Mouse (Mus musculus): Measurements from ENCODE around the gene Mn1.

DNA sequence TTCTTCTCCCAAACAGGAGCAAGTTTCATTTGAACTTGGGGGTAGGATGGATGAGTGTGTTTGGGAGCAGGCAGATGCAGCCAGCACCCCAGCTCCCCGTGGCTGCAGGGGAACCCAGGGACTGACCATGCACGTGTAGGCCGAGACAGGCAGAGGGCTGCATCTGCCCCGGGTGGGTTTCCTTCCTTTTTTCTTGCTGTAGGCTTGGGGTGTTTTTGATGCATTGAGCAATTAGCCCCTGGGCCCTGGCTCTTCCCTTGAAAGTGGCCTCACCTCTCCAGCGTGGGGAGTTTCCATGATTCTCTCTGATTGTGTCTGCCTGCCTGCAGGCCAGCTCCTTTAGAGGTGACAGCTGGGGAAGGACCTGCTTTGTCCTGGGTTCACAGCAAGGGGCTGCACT is 15.7 kb downstream of the Mn1 start:
- TF ChIP-seq CTCF (IDR thresholded peaks at IDR 0.05; ENCODE audit: borderline replicate concordance, insufficient read depth, low read depth, low read length) (no peak), POLR2A (IDR thresholded peaks at IDR 0.05; ENCODE audit: borderline replicate concordance, insufficient read depth, low read length) (no peak)
